Mouse (Mus musculus): ENCODE data around the gene Kmt5c.

DNA sequence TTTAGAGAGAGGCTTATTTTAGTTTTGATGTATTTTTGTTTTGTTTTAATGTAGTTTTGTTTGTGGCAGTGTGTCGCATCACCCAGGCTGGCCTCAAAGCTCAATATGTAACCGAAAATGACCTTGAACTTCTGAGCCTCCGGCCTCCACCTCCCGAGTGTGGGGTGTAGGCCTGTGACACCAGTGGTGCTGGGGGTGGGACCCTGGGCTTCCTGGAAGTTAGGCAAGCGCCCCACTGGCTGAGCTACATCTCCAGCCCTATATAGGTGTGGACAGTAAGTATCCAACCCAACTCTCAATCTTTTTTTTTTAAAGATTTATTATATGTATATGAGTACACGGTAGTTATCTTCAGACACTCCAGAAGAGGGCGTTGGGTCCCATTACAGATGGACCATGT lies 36.7 kb upstream of the Kmt5c start:
- TF ChIP-seq CTCF (IDR thresholded peaks at IDR 0.05; ENCODE audit: control insufficient read depth, insufficient read depth, low read length) (no peak), POLR2A (IDR thresholded peaks at IDR 0.05; ENCODE audit: borderline replicate concordance, control insufficient read depth, low read depth, low read length) (no peak)
